Mouse (Mus musculus) lung, postnatal 36 days (tissue): ENCODE results near the gene Casp9.

Source experiments
- DNase-seq: peaks from one replicate; pipeline ENCODE4 v3.0.0; 2022; ENCODE audit warnings: mixed read lengths

Gene Casp9

GRCm38 (mm10) chr4:141818861-141819260 is 25.4 kb downstream of the Casp9 start:
- no peak for DNase-seq

- DNase-seq, result no peak
These were observed 25.9 kb downstream of the Casp9 start for GRCm38 (mm10) chr4:141819316-141819715.

- no peak for DNase-seq
These were observed 27.8 kb downstream of the Casp9 start for GRCm38 (mm10) chr4:141821178-141821577.

GRCm38 (mm10) chr4:141822089-141822488 is 28.7 kb downstream of the Casp9 start:
- DNase-seq, result peak; percentile 50

- peak; percentile 61 for DNase-seq
These were observed 29.6 kb downstream of the Casp9 start for GRCm38 (mm10) chr4:141822979-141823378.

- DNase-seq, result no peak
These were observed 32.6 kb downstream of the Casp9 start, which contains the start of gene Cela2a for GRCm38 (mm10) chr4:141826060-141826459. Cela2a (minus strand) TSS chr4:141826160.

GRCm38 (mm10) chr4:141827401-141827800 is 34.0 kb downstream of the Casp9 start:
- DNase-seq, result no peak

- DNase-seq, result no peak
These were observed 34.8 kb downstream of the Casp9 start for GRCm38 (mm10) chr4:141828177-141828576.

- DNase-seq, result no peak
These were observed 37.0 kb downstream of the Casp9 start for GRCm38 (mm10) chr4:141830381-141830780.

- no peak for DNase-seq
These were observed 37.9 kb downstream of the Casp9 start for GRCm38 (mm10) chr4:141831361-141831760.

- DNase-seq, result no peak
These were observed 40.5 kb downstream of the Casp9 start for GRCm38 (mm10) chr4:141833911-141834310.

- no peak for DNase-seq
These were observed 41.2 kb downstream of the Casp9 start for GRCm38 (mm10) chr4:141834536-141835095.

GRCm38 (mm10) chr4:141845999-141846398 is 52.6 kb downstream of the Casp9 start, which contains the start of gene Ctrc:
Ctrc (minus strand) TSS chr4:141846359.
- DNase-seq, result no peak

- peak; percentile 67 for DNase-seq
These were observed 60.0 kb downstream of the Casp9 start for GRCm38 (mm10) chr4:141853437-141853836.

GRCm38 (mm10) chr4:141857422-141857930 is 64.1 kb downstream of the Casp9 start:
- DNase-seq, result peak; percentile 89

- peak; percentile 63 for DNase-seq
These were observed 65.1 kb downstream of the Casp9 start for GRCm38 (mm10) chr4:141858501-141858900.

GRCm38 (mm10) chr4:141859351-141859750 is 65.9 kb downstream of the Casp9 start:
- DNase-seq, result no peak

- no peak for DNase-seq
These were observed 66.9 kb downstream of the Casp9 start for GRCm38 (mm10) chr4:141860246-141860841.

- peak; percentile 75 for DNase-seq
These were observed 68.3 kb downstream of the Casp9 start for GRCm38 (mm10) chr4:141861591-141862295.

- peak; percentile 42 for DNase-seq
These were observed 69.5 kb downstream of the Casp9 start for GRCm38 (mm10) chr4:141862867-141863266.

- no peak for DNase-seq
These were observed 70.4 kb downstream of the Casp9 start for GRCm38 (mm10) chr4:141863726-141864280.

- no peak for DNase-seq
These were observed 71.1 kb downstream of the Casp9 start for GRCm38 (mm10) chr4:141864506-141864905.

- DNase-seq, result peak; percentile 35
These were observed 71.6 kb downstream of the Casp9 start for GRCm38 (mm10) chr4:141865006-141865405.
